Mouse (Mus musculus) neural tube, embryonic 12.5 days (tissue): ENCODE data around the gene Polr3b. TPM values are rescaled to one million over a fixed set of nuclear protein-coding genes. Genes with fewer than 3 reads are reported as not detected.

Experiments
- ATAC-seq: fragments of 200-750 bp; cut with Nextera tagmentation; 2 replicates; pipeline ENCODE4 v1.8.0; 2017; ENCODE audit warnings: low read depth, mild to moderate bottlenecking, moderate TSS enrichment, moderate library complexity; ENCODE audit not compliant: low FRiP score
- H3K27ac ChIP-seq: fragments of 300-500 bp; sonication (generic); 2 replicates; pipeline ENCODE4 v1.5.1; 2016
- H3K27me3 ChIP-seq: fragments of 300-500 bp; sonication (generic); replicated peaks from 2 replicates; pipeline ENCODE4 v1.6.1; 2016; ENCODE audit warnings: mild to moderate bottlenecking
- H3K36me3 ChIP-seq: fragments of 300-500 bp; sonication (generic); 2 replicates; pipeline ENCODE4 v1.6.1; 2016; ENCODE audit warnings: mild to moderate bottlenecking
- H3K4me1 ChIP-seq: fragments of 300-500 bp; sonication (generic); 2 replicates; pipeline ENCODE4 v1.6.1; 2016
- H3K4me2 ChIP-seq: fragments of 300-500 bp; sonication (generic); replicated peaks from 2 replicates; pipeline ENCODE4 v1.6.1; 2016; ENCODE audit warnings: mild to moderate bottlenecking
- H3K4me3 ChIP-seq: fragments of 300-500 bp; sonication (generic); 2 replicates; pipeline ENCODE4 v1.5.1; 2016
- H3K9ac ChIP-seq: fragments of 300-500 bp; sonication (generic); 2 replicates; pipeline ENCODE4 v1.6.1; 2016; ENCODE audit warnings: mild to moderate bottlenecking
- H3K9me3 ChIP-seq: fragments of 300-500 bp; sonication (generic); 2 replicates; pipeline ENCODE4 v1.6.1; 2016; ENCODE audit warnings: mild to moderate bottlenecking
- WGBS: fragments of 180-500 bp; shearing (Covaris S2); methylation state at CpG from one replicate; pipeline ENCODE4 v1.1.7; 2016; 5-methylcytosine and 5-hydroxymethylcytosine counted together
- polyA plus RNA-seq: library from polyadenylated mRNA; unstranded; fragments of >200 nt; fragmentation: Nextera tagmentation; extraction: Ambion mirVana; gene quantifications from 2 replicates; pipeline ENCODE4 v1.2.1, GENCODE M21; 2016

The Polr3b gene
- polyA plus RNA-seq, 1 experiment from 2014 or later: 19.8 TPM

DNA sequence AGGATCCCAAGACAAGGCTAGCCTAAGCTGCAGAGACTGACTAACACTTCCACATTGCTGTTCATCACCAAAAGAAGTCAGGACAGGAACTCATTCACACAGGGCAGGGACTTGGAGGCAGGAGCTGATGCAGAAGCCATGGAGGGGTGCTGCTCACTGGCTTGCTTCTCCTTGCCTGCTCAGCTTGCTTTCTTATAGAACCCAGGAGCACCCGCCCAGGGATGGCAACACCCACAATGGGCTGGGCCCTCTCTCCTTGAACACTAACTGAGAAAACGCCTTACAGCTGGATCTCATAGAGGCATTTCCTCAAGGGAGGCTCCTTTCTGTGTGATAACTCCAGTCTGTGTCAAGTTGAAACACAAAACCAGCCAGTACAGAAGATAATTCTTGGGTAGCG lies 7.0 kb upstream of the Polr3b start:
- H3K9me3 ChIP-seq: no peaks in the 10 kb centered on the region
- no peaks in the 10 kb centered on the region for H3K4me1 ChIP-seq
- no peak for ATAC-seq
- WGBS: 80% methylated on average over 3 of the region's 3 CpGs
- no peaks in the 10 kb centered on the region for H3K27me3 ChIP-seq
- H3K27ac ChIP-seq: no peak overlapping the region
- no peak overlapping the region for H3K4me2 ChIP-seq
- H3K36me3 ChIP-seq: no peaks in the 10 kb centered on the region
- H3K4me3 ChIP-seq: no peak overlapping the region
- H3K9ac ChIP-seq: no peak overlapping the region

DNA sequence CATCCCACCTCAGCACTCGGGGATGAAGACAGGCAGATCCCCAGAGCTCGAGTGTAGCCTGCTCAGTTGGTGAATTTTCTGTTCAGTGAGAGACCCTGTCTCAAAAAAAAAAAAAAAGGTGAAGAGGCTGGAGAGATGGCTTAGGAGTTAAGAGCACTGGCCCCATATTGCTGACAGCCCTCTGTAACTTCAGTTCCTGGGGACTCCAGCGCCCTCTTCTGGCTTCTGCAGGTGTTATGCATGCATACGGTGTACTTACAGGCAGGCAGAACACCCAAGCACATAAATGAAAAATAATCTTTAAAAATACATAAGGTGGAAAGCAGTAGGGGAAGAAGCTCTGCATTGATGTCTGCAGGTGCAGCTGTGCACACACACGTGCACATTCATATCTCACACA lies 9.1 kb downstream of the Polr3b start:
- Histone ChIP-seq H3K27ac (no peak overlapping the region), H3K27me3 (no peaks in the 10 kb centered on the region), H3K4me3 (no peak overlapping the region), H3K36me3 (peaks cover 36% of the 10 kb centered on the region), H3K9me3 (no peaks in the 10 kb centered on the region), H3K4me1 (no peaks in the 10 kb centered on the region), H3K4me2 (no peak overlapping the region), H3K9ac (no peak overlapping the region)
- WGBS: 65% methylated on average over 5 of the region's 5 CpGs
- no peak for ATAC-seq

DNA sequence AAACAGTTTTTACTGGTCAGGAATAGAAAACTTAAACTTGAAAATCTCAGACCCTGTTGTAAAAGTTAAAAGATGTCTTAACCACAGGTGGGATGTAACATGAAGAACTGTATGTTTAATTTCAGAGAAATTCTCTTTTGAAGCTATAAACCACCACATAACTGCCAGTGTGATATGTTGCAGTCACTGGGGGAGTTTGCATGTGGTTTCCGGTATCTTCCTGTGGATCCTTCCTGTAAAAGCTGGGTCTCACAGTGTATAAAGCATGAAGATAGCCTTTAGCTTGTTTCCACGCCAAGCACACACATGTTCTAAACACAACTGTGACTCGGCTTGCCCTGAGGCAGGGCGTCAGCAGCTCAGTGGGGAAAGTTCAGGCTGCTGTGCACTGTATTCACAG lies 9.9 kb downstream of the Polr3b start:
- Histone ChIP-seq H3K27me3 (no peaks in the 10 kb centered on the region), H3K4me1 (no peaks in the 10 kb centered on the region), H3K9me3 (no peaks in the 10 kb centered on the region), H3K9ac (no peak overlapping the region), H3K36me3 (peaks cover 42% of the 10 kb centered on the region), H3K4me3 (no peak overlapping the region), H3K27ac (no peak overlapping the region), H3K4me2 (no peak overlapping the region)
- ATAC-seq: no peak
- WGBS: 90% methylated on average over 4 of the region's 4 CpGs

DNA sequence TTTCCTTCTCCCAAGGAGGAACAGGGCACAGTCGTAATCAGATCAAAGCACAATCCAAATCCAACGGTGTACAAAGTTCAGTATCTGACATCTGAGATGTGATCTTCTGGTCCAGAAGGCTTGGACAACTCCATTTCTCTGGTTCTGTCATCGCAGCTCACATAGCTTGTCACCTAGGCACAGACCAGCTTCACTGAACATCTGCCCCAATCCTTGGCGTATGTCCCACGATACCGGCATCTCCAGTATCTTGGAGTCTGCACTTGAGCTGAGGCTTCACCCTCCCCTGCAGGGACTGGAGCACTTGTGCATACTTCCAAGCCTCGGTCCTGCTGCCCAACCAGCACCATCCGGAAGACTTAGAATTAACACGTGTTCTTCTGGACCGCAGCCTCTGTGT lies 14.6 kb downstream of the Polr3b start:
- Histone ChIP-seq H3K4me3 (no peak overlapping the region), H3K9me3 (no peaks in the 10 kb centered on the region), H3K4me2 (no peak overlapping the region), H3K27me3 (no peaks in the 10 kb centered on the region), H3K27ac (no peak overlapping the region), H3K4me1 (no peaks in the 10 kb centered on the region), H3K36me3 (peaks cover 58% of the 10 kb centered on the region), H3K9ac (no peak overlapping the region)
- ATAC-seq: no peak
- 94% methylated on average over 10 of the region's 10 CpGs for WGBS

DNA sequence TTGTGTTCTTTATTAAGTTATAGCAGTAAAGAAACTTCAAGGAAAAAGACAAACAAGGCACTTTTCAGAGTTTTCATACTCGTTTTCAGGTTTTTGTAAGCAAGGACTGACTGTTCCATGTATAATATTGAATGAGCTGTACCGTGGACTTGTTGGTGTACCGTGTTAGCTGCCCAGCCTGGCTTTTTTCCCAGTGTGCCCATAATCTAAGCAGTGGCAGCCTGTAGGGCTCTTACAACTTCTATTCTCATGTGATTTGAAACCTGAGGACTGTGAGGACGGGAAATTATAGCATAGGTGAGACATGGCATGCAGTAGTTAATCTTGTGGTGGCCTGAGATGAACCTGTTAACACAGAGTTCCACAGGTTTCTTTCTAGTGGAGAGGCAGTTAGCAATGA lies 16.3 kb downstream of the Polr3b start:
- ATAC-seq: no peak
- H3K27ac ChIP-seq: no peak overlapping the region
- no peak overlapping the region for H3K4me3 ChIP-seq
- H3K27me3 ChIP-seq: no peaks in the 10 kb centered on the region
- 91% methylated on average over 4 of the region's 4 CpGs for WGBS
- H3K4me2 ChIP-seq: no peak overlapping the region
- peaks cover 48% of the 10 kb centered on the region for H3K36me3 ChIP-seq
- H3K4me1 ChIP-seq: no peaks in the 10 kb centered on the region
- H3K9ac ChIP-seq: no peak overlapping the region
- no peaks in the 10 kb centered on the region for H3K9me3 ChIP-seq

DNA sequence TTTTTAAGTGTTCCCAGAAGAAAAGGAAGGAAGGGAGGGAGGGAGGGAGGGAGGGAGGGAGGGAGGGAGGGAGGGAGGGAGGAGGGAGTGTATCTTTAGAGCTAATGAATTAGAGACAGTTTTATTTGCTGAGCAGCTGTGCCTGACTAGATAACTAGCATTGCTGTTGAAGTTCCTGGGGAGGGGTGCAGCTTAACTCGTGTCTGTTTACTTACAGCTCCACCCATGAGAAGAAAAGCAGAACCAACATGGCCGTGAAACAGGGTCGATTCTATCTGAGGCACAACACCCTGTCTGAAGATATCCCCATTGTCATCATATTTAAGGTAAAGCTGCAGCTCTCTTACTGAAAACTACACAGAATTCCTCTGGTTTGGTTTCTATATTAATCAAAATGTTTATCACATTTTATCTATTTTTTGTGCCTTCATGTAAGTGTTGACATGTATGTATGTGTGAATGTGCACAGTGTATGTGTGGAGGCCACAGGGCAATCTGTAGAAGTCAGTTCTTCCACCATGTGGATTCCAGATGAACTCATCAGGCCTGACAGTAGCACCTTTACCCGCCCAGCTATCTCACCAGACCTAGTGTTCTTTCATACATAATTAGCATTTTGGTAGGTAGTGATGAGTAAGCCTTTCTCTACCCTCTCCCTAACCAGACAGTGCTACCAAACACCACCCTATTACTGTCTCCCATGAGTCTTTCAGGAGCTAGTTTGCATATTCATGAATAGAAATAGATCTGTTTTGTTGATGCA lies 17.6 kb downstream of the Polr3b start:
- no peaks in the 10 kb centered on the region for H3K4me1 ChIP-seq
- no peak overlapping the region for H3K27ac ChIP-seq
- no peaks in the 10 kb centered on the region for H3K27me3 ChIP-seq
- no peak overlapping the region for H3K4me3 ChIP-seq
- ATAC-seq: no peak
- no peak overlapping the region for H3K9ac ChIP-seq
- no peak overlapping the region for H3K4me2 ChIP-seq
- H3K9me3 ChIP-seq: no peaks in the 10 kb centered on the region
- peaks cover 39% of the 10 kb centered on the region for H3K36me3 ChIP-seq
- 74% methylated on average over 4 of the region's 4 CpGs for WGBS

DNA sequence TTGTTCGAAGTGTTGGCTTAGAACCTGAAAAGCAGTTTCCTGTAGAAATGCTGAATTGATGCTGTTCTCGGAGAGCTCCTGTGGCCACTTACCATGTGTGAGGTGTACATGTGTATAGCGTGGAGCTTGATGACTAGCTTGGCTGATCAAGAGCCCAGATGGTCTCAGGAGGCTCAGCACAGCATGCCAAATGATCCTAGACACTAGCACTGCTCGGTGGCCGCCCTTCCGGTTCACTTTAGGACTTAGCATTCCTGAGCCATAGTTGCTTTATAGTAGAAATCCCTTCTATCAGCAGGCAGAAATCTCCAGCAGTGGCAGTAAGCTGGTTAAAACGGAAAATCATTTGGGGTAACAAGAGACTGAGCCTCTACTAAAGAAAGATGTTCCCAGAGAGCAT lies 18.8 kb downstream of the Polr3b start:
- no peaks in the 10 kb centered on the region for H3K4me1 ChIP-seq
- no peaks in the 10 kb centered on the region for H3K9me3 ChIP-seq
- H3K4me3 ChIP-seq: no peak overlapping the region
- ATAC-seq: no peak
- no peak overlapping the region for H3K9ac ChIP-seq
- peaks cover 35% of the 10 kb centered on the region for H3K36me3 ChIP-seq
- H3K27me3 ChIP-seq: no peaks in the 10 kb centered on the region
- 90% methylated on average over 7 of the region's 7 CpGs for WGBS
- no peak overlapping the region for H3K4me2 ChIP-seq
- H3K27ac ChIP-seq: no peak overlapping the region

DNA sequence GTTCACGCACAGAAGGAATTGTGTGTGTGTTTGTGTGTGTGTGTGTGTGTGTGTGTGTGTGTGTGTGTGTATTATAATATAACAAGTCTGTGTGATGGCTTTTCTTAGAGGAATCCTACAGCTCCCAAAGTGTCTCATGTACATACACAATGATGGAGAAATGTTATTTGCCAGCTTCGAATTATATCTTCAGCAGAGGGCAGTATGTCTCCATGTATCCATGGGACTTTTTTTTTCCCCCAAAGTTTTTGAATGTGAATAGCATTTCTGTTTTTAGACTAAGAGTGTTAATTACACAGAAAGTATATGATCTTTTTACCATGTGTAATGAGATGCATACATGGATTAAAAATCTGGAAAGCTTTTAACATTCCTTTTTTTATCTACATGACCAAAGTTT lies 19.5 kb downstream of the Polr3b start:
- 79% methylated on average over 2 of the region's 2 CpGs for WGBS
- Histone ChIP-seq H3K4me3 (no peak overlapping the region), H3K9me3 (no peaks in the 10 kb centered on the region), H3K4me2 (no peak overlapping the region), H3K4me1 (no peaks in the 10 kb centered on the region), H3K36me3 (peaks cover 30% of the 10 kb centered on the region), H3K27ac (no peak overlapping the region), H3K9ac (no peak overlapping the region), H3K27me3 (no peaks in the 10 kb centered on the region)
- ATAC-seq: no peak

DNA sequence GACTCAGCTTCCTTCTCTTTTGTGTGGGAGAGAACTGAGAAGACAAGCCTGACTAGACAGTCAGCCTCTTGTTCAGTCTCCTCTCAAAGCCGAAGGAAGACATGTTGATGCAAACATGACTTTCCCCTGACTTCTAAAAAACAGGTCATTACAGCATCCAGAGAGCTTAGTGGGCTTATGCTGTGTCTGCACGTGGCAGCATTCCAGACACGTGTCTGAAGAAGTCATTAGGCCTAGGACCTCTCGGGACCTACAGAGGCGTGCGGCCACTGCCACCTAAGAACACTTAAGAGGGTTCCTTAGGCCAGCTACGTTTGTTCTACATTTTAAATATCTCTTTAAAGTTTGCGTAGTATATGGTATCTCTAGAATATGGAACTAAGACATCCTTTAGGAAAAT lies 23.8 kb downstream of the Polr3b start:
- Histone ChIP-seq H3K27ac (no peak overlapping the region), H3K4me1 (no peaks in the 10 kb centered on the region), H3K36me3 (peaks cover 13% of the 10 kb centered on the region; the same call in 1 of the 2 replicates), H3K9ac (no peak overlapping the region), H3K4me2 (no peak overlapping the region), H3K27me3 (no peaks in the 10 kb centered on the region), H3K9me3 (no peaks in the 10 kb centered on the region), H3K4me3 (no peak overlapping the region)
- ATAC-seq: no peak
- 83% methylated on average over 8 of the region's 8 CpGs for WGBS

DNA sequence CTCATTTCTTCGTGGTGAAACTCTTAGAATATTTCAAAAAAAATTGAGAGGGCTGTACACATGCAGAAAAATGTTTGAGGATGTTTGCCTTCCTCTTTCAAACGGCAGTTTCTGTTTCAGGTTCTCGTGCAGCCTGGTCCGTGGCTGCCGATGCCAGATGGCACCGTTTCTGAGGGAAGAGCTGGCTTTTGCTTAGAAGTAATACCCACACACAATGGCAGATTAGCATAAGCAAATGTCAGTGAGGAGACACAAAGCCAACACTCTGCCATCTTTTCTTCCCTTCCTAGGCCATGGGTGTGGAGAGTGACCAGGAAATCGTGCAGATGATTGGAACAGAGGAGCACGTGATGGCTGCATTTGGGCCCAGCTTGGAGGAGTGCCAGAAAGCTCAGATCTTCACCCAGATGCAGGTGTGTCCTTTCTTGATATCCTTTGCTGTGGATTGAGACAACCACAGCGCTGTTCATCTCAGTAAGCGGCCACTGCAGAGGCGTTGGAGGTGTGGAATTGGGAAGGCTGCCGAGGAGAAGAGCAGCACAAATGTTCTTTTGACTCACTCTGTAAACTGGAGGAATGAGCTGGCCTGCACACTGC lies 24.5 kb downstream of the Polr3b start:
- Histone ChIP-seq H3K4me1 (no peaks in the 10 kb centered on the region), H3K9ac (no peak overlapping the region), H3K27ac (no peak overlapping the region), H3K9me3 (no peaks in the 10 kb centered on the region), H3K4me2 (no peak overlapping the region), H3K36me3 (peaks cover 13% of the 10 kb centered on the region; the same call in 1 of the 2 replicates), H3K4me3 (no peak overlapping the region), H3K27me3 (no peaks in the 10 kb centered on the region)
- ATAC-seq: no peak
- 80% methylated on average over 12 of the region's 12 CpGs for WGBS

DNA sequence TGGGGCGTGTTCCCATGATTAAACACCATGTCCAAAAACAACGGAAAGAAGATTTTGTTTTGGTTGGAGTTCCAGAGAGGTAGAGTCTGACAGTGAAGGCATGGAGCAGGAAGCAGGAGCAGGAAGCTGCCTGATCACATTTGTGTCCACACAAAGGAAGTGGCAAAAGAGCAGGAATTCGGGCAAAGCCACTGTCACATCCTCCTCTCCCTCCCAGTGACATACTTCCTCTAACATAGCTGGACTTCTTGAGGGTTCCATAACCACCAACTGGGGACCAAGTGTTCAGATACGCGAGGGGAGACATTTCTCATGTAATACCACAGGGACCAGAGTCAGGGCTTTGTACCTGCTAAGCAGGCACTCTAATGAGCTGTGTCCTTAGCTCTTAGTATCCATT lies 25.2 kb downstream of the Polr3b start:
- H3K4me3 ChIP-seq: no peak overlapping the region
- no peaks in the 10 kb centered on the region for H3K9me3 ChIP-seq
- 91% methylated on average over 5 of the region's 5 CpGs for WGBS
- no peak overlapping the region for H3K27ac ChIP-seq
- no peak for ATAC-seq
- no peak overlapping the region for H3K9ac ChIP-seq
- no peaks in the 10 kb centered on the region for H3K4me1 ChIP-seq
- H3K27me3 ChIP-seq: no peaks in the 10 kb centered on the region
- no peak overlapping the region for H3K4me2 ChIP-seq
- H3K36me3 ChIP-seq: peaks cover 13% of the 10 kb centered on the region; the same call in 1 of the 2 replicates

DNA sequence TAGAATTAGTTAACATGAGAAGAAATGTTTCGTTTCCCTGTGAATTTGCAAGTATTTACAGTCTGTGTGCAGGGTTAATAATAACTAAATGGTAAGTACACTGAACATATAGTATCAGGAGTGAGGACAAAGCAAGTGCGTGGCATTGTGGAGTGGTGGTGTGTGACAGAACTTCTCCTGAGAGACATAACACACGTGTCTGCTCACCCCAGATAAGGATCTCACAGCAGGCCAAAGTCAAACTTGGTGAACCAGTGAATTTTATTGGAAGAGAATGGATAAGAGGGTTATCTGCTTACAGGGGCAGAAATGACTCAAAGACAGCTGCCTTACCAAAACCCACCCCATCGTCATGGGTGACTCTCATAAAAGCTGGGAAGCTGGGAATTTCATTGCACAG lies 26.8 kb downstream of the Polr3b start:
- Histone ChIP-seq H3K36me3 (peaks cover 20% of the 10 kb centered on the region), H3K4me1 (no peaks in the 10 kb centered on the region), H3K27me3 (no peaks in the 10 kb centered on the region), H3K4me2 (no peak overlapping the region), H3K9me3 (no peaks in the 10 kb centered on the region), H3K9ac (no peak overlapping the region), H3K27ac (no peak overlapping the region), H3K4me3 (no peak overlapping the region)
- 88% methylated on average over 4 of the region's 4 CpGs for WGBS
- no peak for ATAC-seq

DNA sequence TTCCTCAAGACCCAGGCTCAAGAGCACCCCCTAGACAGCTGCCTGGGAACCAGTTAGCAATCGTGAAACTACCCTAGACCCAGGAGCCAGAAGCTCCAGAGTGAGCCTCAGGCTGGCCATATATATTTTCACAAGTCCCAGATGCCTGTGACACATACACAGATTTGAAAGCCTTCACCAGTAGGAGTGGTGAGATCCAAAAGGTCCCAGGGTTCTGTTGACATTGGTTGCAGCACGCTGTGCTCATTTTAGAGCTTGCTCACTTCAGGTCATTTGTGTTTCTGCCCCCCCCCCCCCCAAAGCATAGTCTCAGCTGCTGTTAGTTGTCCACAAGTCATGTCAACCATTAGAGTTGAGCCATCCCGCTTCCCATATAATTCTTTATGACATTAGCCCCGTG lies 31.9 kb downstream of the Polr3b start:
- Histone ChIP-seq H3K9me3 (no peaks in the 10 kb centered on the region), H3K27ac (no peak overlapping the region), H3K36me3 (peaks cover 7% of the 10 kb centered on the region), H3K27me3 (no peaks in the 10 kb centered on the region), H3K9ac (no peak overlapping the region), H3K4me2 (no peak overlapping the region), H3K4me3 (no peak overlapping the region), H3K4me1 (peaks cover 11% of the 10 kb centered on the region)
- ATAC-seq: no peak
- 76% methylated on average over 4 of the region's 4 CpGs for WGBS
